Mouse (Mus musculus) midbrain, embryonic 14.5 days (tissue): ENCODE data around the gene Spef1. TPM values are rescaled to one million over a fixed set of nuclear protein-coding genes. Genes with fewer than 3 reads are reported as not detected.

Experiments used
- ATAC-seq: fragments of 200-750 bp; cut with Nextera tagmentation; 2 replicates; pipeline ENCODE4 v1.8.0; 2017; ENCODE audit warnings: moderate number of reproducible peaks, moderate library complexity; ENCODE audit not compliant: low FRiP score, low TSS enrichment
- DNase-seq: peaks from one replicate; pipeline ENCODE4 v3.0.0-alpha.2; 2015
- H3K27ac ChIP-seq: fragments of 300-500 bp; sonication (generic); replicated peaks from 2 replicates; pipeline ENCODE4 v1.5.1; 2014; ENCODE audit warnings: mild to moderate bottlenecking, low read depth, low read length, moderate library complexity
- H3K27me3 ChIP-seq: fragments of 300-500 bp; sonication (generic); 2 replicates; pipeline ENCODE4 v1.6.1; 2014; ENCODE audit warnings: low read length, control low read depth, mixed read lengths; ENCODE audit not compliant: control insufficient read depth, insufficient read depth
- H3K36me3 ChIP-seq: fragments of 300-500 bp; sonication (generic); 2 replicates; pipeline ENCODE4 v1.6.1; 2014; ENCODE audit warnings: low read length, control low read depth; ENCODE audit not compliant: control insufficient read depth, insufficient read depth
- H3K4me1 ChIP-seq: fragments of 300-500 bp; sonication (generic); 2 replicates; pipeline ENCODE4 v1.6.1; 2014; ENCODE audit warnings: mild to moderate bottlenecking, antibody characterized with exemption, low read length, control low read depth; ENCODE audit not compliant: control insufficient read depth, insufficient read depth
- H3K4me2 ChIP-seq: fragments of 300-500 bp; sonication (generic); 2 replicates; pipeline ENCODE4 v1.6.1; 2014; ENCODE audit warnings: mild to moderate bottlenecking, low read length, moderate library complexity
- H3K4me3 ChIP-seq: fragments of 300-500 bp; sonication (generic); replicated peaks from 2 replicates; pipeline ENCODE4 v1.5.1; 2014; ENCODE audit warnings: low read depth, low read length
- H3K9ac ChIP-seq: fragments of 300-500 bp; sonication (generic); replicated peaks from 2 replicates; pipeline ENCODE4 v1.6.1; 2014; ENCODE audit warnings: mild to moderate bottlenecking, low read length, moderate library complexity
- H3K9me3 ChIP-seq: fragments of 300-500 bp; sonication (generic); 2 replicates; pipeline ENCODE4 v1.6.1; 2016; ENCODE audit warnings: low read length, control low read depth, mixed read lengths; ENCODE audit not compliant: control insufficient read depth
- WGBS: fragments of 180-500 bp; shearing (Covaris S2); extraction: QIAGEN DNeasy Blood & Tissue Kit; methylation state at CpG from one replicate; pipeline ENCODE4 v1.1.7; 2014; 5-methylcytosine and 5-hydroxymethylcytosine counted together
- polyA plus RNA-seq: library from polyadenylated mRNA; unstranded; fragments of >200 nt; fragmentation: Nextera tagmentation; extraction: Ambion mirVana; gene quantifications from 2 replicates; pipeline ENCODE4 v1.2.1, GENCODE M21; 2014

Gene Spef1
- polyA plus RNA-seq, 1 experiment from 2014 or later = 14.1 TPM

- no peak for DNase-seq
- no peaks in the 10 kb centered on the region for H3K4me1 ChIP-seq
- no peak overlapping the region for H3K4me2 ChIP-seq
- no peaks in the 10 kb centered on the region for H3K36me3 ChIP-seq
- WGBS = 68% methylated on average over 1 of the region's 1 CpGs
- H3K27me3 ChIP-seq = no peaks in the 10 kb centered on the region
- ATAC-seq = no peak
- H3K9me3 ChIP-seq = no peaks in the 10 kb centered on the region
- no peak overlapping the region for H3K4me3 ChIP-seq
- no peak overlapping the region for H3K27ac ChIP-seq
- no peak overlapping the region for H3K9ac ChIP-seq
These were observed 36.5 kb upstream of the Spef1 start for GRCm38 (mm10) chr2:131223569-131223968.

- Histone ChIP-seq H3K4me3 (no peak overlapping the region), H3K9ac (no peak overlapping the region), H3K27me3 (no peaks in the 10 kb centered on the region), H3K4me1 (no peaks in the 10 kb centered on the region), H3K36me3 (no peaks in the 10 kb centered on the region), H3K27ac (no peak overlapping the region), H3K9me3 (no peaks in the 10 kb centered on the region), H3K4me2 (no peak overlapping the region)
- 60% methylated on average over 5 of the region's 5 CpGs for WGBS
- DNase-seq = no peak
- ATAC-seq = no peak
These were observed 35.5 kb upstream of the Spef1 start for GRCm38 (mm10) chr2:131222562-131222961.

GRCm38 (mm10) chr2:131221853-131222515 lies 34.9 kb upstream of the Spef1 start:
- 81% methylated on average over 3 of the region's 3 CpGs for WGBS
- H3K27ac ChIP-seq = no peak overlapping the region
- DNase-seq (no peak), ATAC-seq (no peak)
- H3K4me1 ChIP-seq = no peaks in the 10 kb centered on the region
- H3K4me2 ChIP-seq = no peak overlapping the region
- no peak overlapping the region for H3K9ac ChIP-seq
- H3K27me3 ChIP-seq = no peaks in the 10 kb centered on the region
- no peaks in the 10 kb centered on the region for H3K36me3 ChIP-seq
- no peak overlapping the region for H3K4me3 ChIP-seq
- no peaks in the 10 kb centered on the region for H3K9me3 ChIP-seq

- H3K4me3 ChIP-seq = no peak overlapping the region
- no peak overlapping the region for H3K9ac ChIP-seq
- no peaks in the 10 kb centered on the region for H3K4me1 ChIP-seq
- no peaks in the 10 kb centered on the region for H3K9me3 ChIP-seq
- 85% methylated on average over 4 of the region's 4 CpGs for WGBS
- no peak overlapping the region for H3K27ac ChIP-seq
- H3K4me2 ChIP-seq = no peak overlapping the region
- DNase-seq (no peak), ATAC-seq (no peak)
- H3K36me3 ChIP-seq = no peaks in the 10 kb centered on the region
- no peaks in the 10 kb centered on the region for H3K27me3 ChIP-seq
These were observed 32.9 kb upstream of the Spef1 start for GRCm38 (mm10) chr2:131220030-131220429.

GRCm38 (mm10) chr2:131215941-131216858 lies 29.1 kb upstream of the Spef1 start:
- H3K9me3 ChIP-seq = no peaks in the 10 kb centered on the region
- no peaks in the 10 kb centered on the region for H3K27me3 ChIP-seq
- H3K4me2 ChIP-seq = no peak overlapping the region
- H3K36me3 ChIP-seq = 0 out of 2 replicates have a peak, but pooled peaks cover 17% of the 10 kb centered on the region
- WGBS = 88% methylated on average over 7 of the region's 7 CpGs
- no peak for DNase-seq
- H3K4me1 ChIP-seq = peaks cover 2% of the 10 kb centered on the region
- no peak overlapping the region for H3K9ac ChIP-seq
- no peak overlapping the region for H3K27ac ChIP-seq
- no peak overlapping the region for H3K4me3 ChIP-seq
- no peak for ATAC-seq

GRCm38 (mm10) chr2:131213773-131214172 lies 26.7 kb upstream of the Spef1 start:
- 86% methylated on average over 7 of the region's 7 CpGs for WGBS
- Histone ChIP-seq H3K36me3 (0 out of 2 replicates have a peak, but pooled peaks cover 17% of the 10 kb centered on the region), H3K4me3 (no peak overlapping the region), H3K4me1 (peaks cover 7% of the 10 kb centered on the region), H3K27me3 (no peaks in the 10 kb centered on the region), H3K27ac (no peak overlapping the region), H3K4me2 (no peak overlapping the region), H3K9ac (0 out of 2 replicates have a peak overlapping the region, but pooled peaks have one; percentile 12), H3K9me3 (no peaks in the 10 kb centered on the region)
- DNase-seq (no peak), ATAC-seq (no peak)

- peak overlapping the region; percentile 62 for H3K4me3 ChIP-seq
- peaks cover 7% of the 10 kb centered on the region for H3K4me1 ChIP-seq
- H3K4me2 ChIP-seq = peak overlapping the region; percentile 55
- peak overlapping the region; percentile 54 for H3K9ac ChIP-seq
- H3K9me3 ChIP-seq = no peaks in the 10 kb centered on the region
- ATAC-seq (no peak), DNase-seq (peak; percentile 5)
- no peaks in the 10 kb centered on the region for H3K27me3 ChIP-seq
- WGBS = 66% methylated on average over 9 of the region's 9 CpGs
- peak overlapping the region; percentile 91; the same call in 1 of the 2 replicates for H3K27ac ChIP-seq
- H3K36me3 ChIP-seq = 0 out of 2 replicates have a peak, but pooled peaks cover 17% of the 10 kb centered on the region
These were observed 24.0 kb upstream of the Spef1 start for GRCm38 (mm10) chr2:131211026-131211615.

GRCm38 (mm10) chr2:131209969-131210792 lies 23.1 kb upstream of the Spef1 start:
- 2% methylated on average over 50 of the region's 50 CpGs for WGBS
- peak overlapping the region; percentile 54 for H3K9ac ChIP-seq
- peak overlapping the region; percentile 91 for H3K27ac ChIP-seq
- ATAC-seq (peak; percentile 98), DNase-seq (peak; percentile 96)
- peak overlapping the region; percentile 55 for H3K4me2 ChIP-seq
- H3K36me3 ChIP-seq = 0 out of 2 replicates have a peak, but pooled peaks cover 17% of the 10 kb centered on the region
- peak overlapping the region; percentile 62 for H3K4me3 ChIP-seq
- peaks cover 7% of the 10 kb centered on the region for H3K4me1 ChIP-seq
- no peaks in the 10 kb centered on the region for H3K27me3 ChIP-seq
- H3K9me3 ChIP-seq = no peaks in the 10 kb centered on the region
